Mouse (Mus musculus): Measurements from ENCODE around the gene Gas2l2. TPM values are rescaled to one million over a fixed set of nuclear protein-coding genes. Genes with fewer than 3 reads are reported as not detected.

Gene Gas2l2
- polyA plus RNA-seq, 1 experiment from 2014 or later = 0.37 TPM

DNA sequence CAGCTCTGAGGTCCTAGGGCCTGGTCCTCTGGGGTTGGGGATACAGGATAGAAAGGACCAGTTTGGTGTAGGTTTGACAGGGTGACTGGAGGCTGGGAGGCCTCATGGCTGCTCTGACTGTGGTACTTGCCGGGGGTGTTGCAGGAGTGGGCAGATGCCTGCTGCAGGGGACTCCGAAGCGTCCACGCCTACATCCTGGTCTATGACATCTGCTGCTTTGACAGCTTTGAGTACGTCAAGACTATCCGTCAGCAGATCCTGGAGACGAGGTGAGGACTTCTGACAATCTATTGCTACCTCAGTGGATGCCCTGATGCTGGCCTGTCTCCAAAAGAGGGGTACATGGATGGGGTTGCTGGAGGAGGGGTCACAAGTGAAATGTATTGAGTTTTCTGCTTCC, 11.5 kb downstream of the Gas2l2 start:
- Histone ChIP-seq H3K4me3 (replicated peaks) (no peak overlapping the region), H3K27ac (replicated peaks) (no peak overlapping the region), H3K36me3 (no peaks in the 10 kb centered on the region), H3K9me3 (replicated peaks) (no peaks in the 10 kb centered on the region), H3K4me1 (peaks cover 25% of the 10 kb centered on the region), H3K27me3 (replicated peaks) (peaks cover 35% of the 10 kb centered on the region), H3K9ac (replicated peaks) (no peak overlapping the region), H3K4me2 (no peak overlapping the region)
- 83% methylated on average over 7 of the region's 7 CpGs for WGBS
- ATAC-seq (ENCODE audit: low FRiP score) = no peak

DNA sequence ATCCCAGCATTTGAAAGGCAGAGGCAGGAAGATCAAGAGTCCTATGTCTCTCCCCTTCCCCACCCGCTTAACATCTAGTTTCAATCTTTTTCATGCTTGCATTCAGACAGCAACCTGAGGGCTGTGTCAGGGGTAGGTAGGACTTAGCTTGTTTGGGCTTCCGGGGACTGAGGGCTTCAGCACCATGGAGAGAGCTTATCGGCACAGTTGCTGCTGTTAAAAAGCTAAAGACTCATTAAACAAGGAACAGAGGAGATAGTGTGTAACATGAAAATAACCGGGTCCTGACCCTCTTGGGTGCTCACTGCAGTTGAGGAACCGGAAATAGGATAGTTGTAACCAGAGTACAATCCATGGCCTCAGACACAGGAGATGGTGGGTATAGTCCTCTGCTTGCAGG, 12.2 kb downstream of the Gas2l2 start:
- 21% methylated on average over 5 of the region's 5 CpGs for WGBS
- no peak overlapping the region for H3K4me2 ChIP-seq
- no peak overlapping the region for H3K27ac ChIP-seq (replicated peaks)
- peaks cover 32% of the 10 kb centered on the region for H3K27me3 ChIP-seq (replicated peaks)
- H3K4me1 ChIP-seq = peaks cover 25% of the 10 kb centered on the region
- H3K9ac ChIP-seq (replicated peaks) = no peak overlapping the region
- H3K9me3 ChIP-seq (replicated peaks) = no peaks in the 10 kb centered on the region
- no peak overlapping the region for H3K4me3 ChIP-seq (replicated peaks)
- no peak for ATAC-seq (ENCODE audit: low FRiP score)
- H3K36me3 ChIP-seq = no peaks in the 10 kb centered on the region

DNA sequence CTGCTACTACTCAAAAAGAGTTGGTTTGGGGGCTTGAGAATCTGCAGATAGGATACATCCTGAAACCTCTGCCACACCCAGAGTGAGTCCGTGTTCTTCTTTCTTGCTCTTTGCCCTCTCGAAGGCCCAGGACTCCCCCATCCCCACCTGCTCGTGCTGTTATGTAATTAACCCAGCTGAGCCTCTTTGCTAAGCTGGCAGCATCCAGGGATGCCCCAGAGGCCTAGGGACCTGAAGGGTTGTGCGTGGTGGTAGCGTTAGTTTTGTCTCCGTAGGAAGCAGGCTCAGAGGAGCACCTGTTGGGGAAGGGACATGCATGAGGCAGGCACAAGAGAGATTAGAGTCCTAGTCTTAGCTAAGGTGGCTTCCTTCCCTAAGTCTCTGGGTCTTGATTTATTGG, 18.7 kb downstream of the Gas2l2 start:
- no peak overlapping the region for H3K27ac ChIP-seq (replicated peaks)
- no peak for ATAC-seq (ENCODE audit: low FRiP score)
- H3K36me3 ChIP-seq = no peaks in the 10 kb centered on the region
- 22% methylated on average over 6 of the region's 6 CpGs for WGBS
- H3K4me3 ChIP-seq (replicated peaks) = peak overlapping the region; percentile 88
- H3K9ac ChIP-seq (replicated peaks) = peak overlapping the region; percentile 95
- no peaks in the 10 kb centered on the region for H3K27me3 ChIP-seq (replicated peaks)
- peaks cover 26% of the 10 kb centered on the region for H3K4me1 ChIP-seq
- peak overlapping the region; percentile 92 for H3K4me2 ChIP-seq
- H3K9me3 ChIP-seq (replicated peaks) = no peaks in the 10 kb centered on the region

DNA sequence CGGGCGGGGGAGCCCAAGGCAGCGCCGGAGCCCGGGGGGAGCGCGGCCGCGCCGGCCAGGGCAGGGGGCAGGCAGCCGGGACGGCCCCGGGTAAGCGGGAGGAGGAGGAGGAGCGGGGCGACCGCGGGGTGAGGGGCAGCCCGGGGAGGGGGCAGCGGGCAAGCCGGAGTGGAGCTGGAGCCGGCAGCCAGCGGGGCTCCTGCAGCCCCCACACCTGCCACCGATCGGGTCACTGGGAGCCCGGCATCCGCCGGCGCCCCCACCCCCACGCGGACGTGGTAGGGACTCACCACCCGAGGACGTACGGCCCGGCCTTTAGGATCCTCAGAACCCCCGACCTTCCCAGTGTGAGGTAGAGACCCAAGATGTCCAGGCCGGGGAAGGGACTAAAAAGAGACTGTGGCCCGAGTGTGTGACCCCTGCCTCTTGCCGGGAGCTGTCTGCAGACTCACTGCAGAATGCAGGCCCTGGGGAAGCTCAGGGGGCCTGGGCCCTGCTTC, 19.4 kb downstream of the Gas2l2 start:
- peak; percentile 54 for ATAC-seq (ENCODE audit: low FRiP score)
- peak overlapping the region; percentile 76 for H3K27ac ChIP-seq (replicated peaks)
- 2% methylated on average over 29 of the region's 40 CpGs for WGBS
- H3K9ac ChIP-seq (replicated peaks) = peak overlapping the region; percentile 95
- H3K36me3 ChIP-seq = no peaks in the 10 kb centered on the region
- H3K4me2 ChIP-seq = peak overlapping the region; percentile 92
- peaks cover 26% of the 10 kb centered on the region for H3K4me1 ChIP-seq
- no peaks in the 10 kb centered on the region for H3K9me3 ChIP-seq (replicated peaks)
- no peaks in the 10 kb centered on the region for H3K27me3 ChIP-seq (replicated peaks)
- peak overlapping the region; percentile 88 for H3K4me3 ChIP-seq (replicated peaks)

DNA sequence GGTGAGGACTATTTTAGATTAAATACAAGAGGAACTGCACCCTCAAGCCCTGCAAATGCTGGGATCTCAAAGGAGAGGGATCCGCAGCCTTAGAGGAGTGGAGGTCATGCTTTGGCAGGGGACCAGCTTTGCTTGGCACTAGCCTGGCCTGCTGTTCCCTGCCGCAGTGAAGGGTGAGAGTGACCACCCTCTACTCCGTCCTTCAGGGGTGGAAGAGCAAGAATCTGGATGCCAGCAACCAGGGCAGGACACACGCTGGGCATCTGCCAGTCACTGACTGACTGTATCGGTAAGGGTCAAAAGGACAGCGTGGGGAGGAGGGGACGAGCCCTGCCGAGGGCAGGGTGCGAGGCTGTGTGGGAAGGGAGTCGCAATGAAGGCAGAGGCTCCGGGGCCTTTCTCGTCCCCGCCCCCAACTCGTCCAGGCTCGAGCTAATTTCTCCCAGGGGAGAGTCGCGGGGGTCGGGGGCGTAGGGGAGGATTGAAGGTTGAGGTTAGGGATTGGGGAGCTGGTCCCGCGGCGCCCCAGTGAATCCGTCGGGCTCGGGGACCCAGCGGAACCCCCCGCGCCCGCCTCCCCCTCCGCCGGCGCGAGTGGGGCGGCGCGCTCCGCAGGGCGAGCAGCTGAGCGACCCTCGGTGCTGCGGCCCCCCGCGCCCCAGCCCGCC, 20.0 kb downstream of the Gas2l2 start, which contains the start of gene Rasl10b:
Rasl10b (plus strand) TSS at position 51 of the 668 bp plus-strand sequence.
- peak; percentile 89 for ATAC-seq (ENCODE audit: low FRiP score)
- Histone ChIP-seq H3K4me1 (peaks cover 26% of the 10 kb centered on the region), H3K9ac (replicated peaks) (peak within 1 kb of the TSS; percentile 95), H3K27ac (replicated peaks) (peak within 1 kb of the TSS; percentile 76), H3K9me3 (replicated peaks) (no peaks in the 10 kb centered on the region), H3K27me3 (replicated peaks) (no peaks in the 10 kb centered on the region), H3K4me2 (peak within 1 kb of the TSS; percentile 92), H3K4me3 (replicated peaks) (peak within 1 kb of the TSS; percentile 88), H3K36me3 (peaks cover 3% of the 10 kb centered on the region; the same call in 1 of the 2 replicates)
- WGBS = under 1% methylated on average over 13 of the region's 44 CpGs

DNA sequence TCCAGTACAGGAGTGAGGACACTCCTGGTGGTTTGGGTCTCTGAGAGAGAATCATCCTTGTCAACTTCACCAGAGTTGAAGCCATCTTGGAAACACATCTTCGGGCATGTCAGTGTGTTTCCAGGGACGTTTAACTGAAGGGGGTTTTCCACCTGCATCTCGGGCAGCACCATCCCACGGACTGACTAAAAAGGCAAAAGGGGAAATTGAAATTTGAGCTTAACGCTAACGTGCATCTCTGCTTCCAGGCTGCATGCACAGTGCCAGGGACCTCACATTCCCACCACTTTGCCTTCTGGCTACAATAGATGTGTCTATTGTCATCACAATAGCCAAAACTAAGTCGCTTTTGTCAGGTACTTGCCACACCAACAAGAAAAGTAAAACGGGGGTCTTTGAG, 21.0 kb downstream of the Gas2l2 start:
- 49% methylated on average over 8 of the region's 8 CpGs for WGBS
- no peaks in the 10 kb centered on the region for H3K9me3 ChIP-seq (replicated peaks)

DNA sequence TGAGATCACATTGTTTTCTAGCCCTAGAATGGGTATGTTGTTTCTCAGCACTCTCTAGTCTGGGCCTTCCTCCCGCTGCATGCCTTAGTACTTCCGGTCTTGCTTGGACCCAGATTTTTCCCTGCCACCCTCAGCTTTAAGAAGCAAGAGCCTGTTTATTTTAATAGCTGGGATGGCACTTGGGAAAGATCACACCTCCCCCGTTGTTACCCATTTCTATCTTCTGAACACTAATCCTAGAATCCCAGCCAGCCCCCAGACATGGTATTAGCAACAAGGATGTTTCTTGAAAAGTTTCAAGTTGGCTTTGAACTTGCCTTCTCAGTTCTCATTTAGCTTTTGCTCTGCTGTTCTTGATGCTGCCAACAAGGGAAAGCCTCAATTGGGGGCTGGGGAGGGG, 22.9 kb downstream of the Gas2l2 start:
- Histone ChIP-seq H3K4me2 (no peak overlapping the region), H3K36me3 (peaks cover 18% of the 10 kb centered on the region), H3K4me3 (replicated peaks) (no peak overlapping the region), H3K27ac (replicated peaks) (no peak overlapping the region), H3K27me3 (replicated peaks) (no peaks in the 10 kb centered on the region), H3K9ac (replicated peaks) (no peak overlapping the region), H3K4me1 (peaks cover 20% of the 10 kb centered on the region), H3K9me3 (replicated peaks) (no peaks in the 10 kb centered on the region)
- 84% methylated on average over 3 of the region's 3 CpGs for WGBS
- no peak for ATAC-seq (ENCODE audit: low FRiP score)

More for the DNA sequence above, 21.0 kb downstream of the Gas2l2 start:
- Histone ChIP-seq H3K36me3 (peaks cover 11% of the 10 kb centered on the region), H3K27ac (replicated peaks) (no peak overlapping the region), H3K4me1 (peaks cover 26% of the 10 kb centered on the region), H3K9ac (replicated peaks) (no peak overlapping the region), H3K27me3 (replicated peaks) (no peaks in the 10 kb centered on the region), H3K4me2 (no peak overlapping the region), H3K4me3 (replicated peaks) (no peak overlapping the region)
- no peak for ATAC-seq (ENCODE audit: low FRiP score)

DNA sequence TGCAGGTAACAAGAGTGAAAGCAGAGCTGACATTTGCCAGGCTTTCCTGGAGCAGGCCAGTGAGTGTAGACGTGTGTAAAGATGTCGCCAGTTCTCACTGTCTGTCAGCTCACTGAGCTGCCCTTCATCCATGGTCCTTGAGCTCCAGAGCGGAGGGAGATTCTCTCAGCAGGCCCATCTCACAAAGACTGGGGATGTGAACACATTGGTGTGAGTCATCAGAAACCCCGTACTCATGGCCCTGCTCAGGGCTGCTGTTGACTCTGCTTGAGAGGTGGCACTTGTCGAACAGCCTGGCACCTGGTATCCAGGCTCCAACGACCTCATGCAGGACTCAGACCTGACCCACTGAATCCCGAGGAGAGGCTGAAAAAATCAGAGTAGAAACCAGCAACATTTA, 25.5 kb downstream of the Gas2l2 start:
- H3K4me1 ChIP-seq = no peaks in the 10 kb centered on the region
- WGBS = 91% methylated on average over 7 of the region's 7 CpGs
- H3K9ac ChIP-seq (replicated peaks) = no peak overlapping the region
- peaks cover 27% of the 10 kb centered on the region for H3K36me3 ChIP-seq
- no peaks in the 10 kb centered on the region for H3K27me3 ChIP-seq (replicated peaks)
- no peaks in the 10 kb centered on the region for H3K9me3 ChIP-seq (replicated peaks)
- H3K4me2 ChIP-seq = no peak overlapping the region
- no peak for ATAC-seq (ENCODE audit: low FRiP score)
- no peak overlapping the region for H3K27ac ChIP-seq (replicated peaks)
- no peak overlapping the region for H3K4me3 ChIP-seq (replicated peaks)

DNA sequence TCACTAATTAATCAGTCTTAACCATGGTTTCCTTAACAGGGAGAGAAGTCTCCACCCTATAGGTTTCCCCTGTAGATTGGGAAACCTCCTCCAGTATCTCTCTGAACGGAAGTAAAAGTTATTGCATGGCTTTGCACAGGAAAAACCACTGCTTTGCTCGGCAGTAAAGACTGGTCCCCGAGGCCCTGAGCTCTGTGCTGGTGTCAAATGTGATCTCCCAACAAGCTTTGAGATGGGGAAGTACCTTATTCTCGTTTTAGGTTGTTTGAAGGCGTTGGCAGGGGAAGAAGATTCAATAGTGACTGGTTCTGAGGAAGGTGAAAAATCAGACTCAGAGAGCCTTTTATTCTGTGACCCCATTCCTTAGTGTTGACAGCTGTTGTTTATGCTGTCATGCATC, 30.5 kb downstream of the Gas2l2 start:
- Histone ChIP-seq H3K9me3 (replicated peaks) (no peaks in the 10 kb centered on the region), H3K4me1 (0 out of 2 replicates have a peak, but pooled peaks cover 2% of the 10 kb centered on the region), H3K4me3 (replicated peaks) (no peak overlapping the region), H3K4me2 (no peak overlapping the region), H3K27me3 (replicated peaks) (no peaks in the 10 kb centered on the region), H3K27ac (replicated peaks) (no peak overlapping the region), H3K36me3 (peaks cover 34% of the 10 kb centered on the region), H3K9ac (replicated peaks) (no peak overlapping the region)
- WGBS = 81% methylated on average over 5 of the region's 5 CpGs
- no peak for ATAC-seq (ENCODE audit: low FRiP score)

DNA sequence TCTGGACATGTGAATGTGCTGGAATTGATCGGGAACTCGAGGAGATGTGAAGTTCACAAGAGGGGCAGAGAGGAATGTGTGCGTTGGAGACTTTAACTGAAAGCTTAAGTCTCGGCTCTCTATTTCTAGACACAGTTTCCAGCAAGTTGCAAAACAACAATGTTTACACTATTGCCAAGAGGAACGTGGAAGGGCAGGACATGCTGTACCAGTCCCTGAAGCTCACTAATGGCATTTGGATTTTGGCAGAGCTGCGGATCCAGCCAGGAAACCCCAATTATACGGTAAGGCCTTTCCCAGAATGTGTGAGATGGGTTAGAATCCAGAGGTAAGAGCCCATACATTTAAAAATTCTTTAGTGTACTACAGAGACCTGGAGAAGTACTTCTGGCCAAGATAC, 31.6 kb downstream of the Gas2l2 start:
- no peak overlapping the region for H3K27ac ChIP-seq (replicated peaks)
- no peak overlapping the region for H3K4me3 ChIP-seq (replicated peaks)
- no peak overlapping the region for H3K4me2 ChIP-seq
- no peaks in the 10 kb centered on the region for H3K27me3 ChIP-seq (replicated peaks)
- WGBS = 92% methylated on average over 7 of the region's 7 CpGs
- no peak for ATAC-seq (ENCODE audit: low FRiP score)
- no peaks in the 10 kb centered on the region for H3K9me3 ChIP-seq (replicated peaks)
- 0 out of 2 replicates have a peak, but pooled peaks cover 2% of the 10 kb centered on the region for H3K4me1 ChIP-seq
- H3K36me3 ChIP-seq = peaks cover 36% of the 10 kb centered on the region
- H3K9ac ChIP-seq (replicated peaks) = no peak overlapping the region

DNA sequence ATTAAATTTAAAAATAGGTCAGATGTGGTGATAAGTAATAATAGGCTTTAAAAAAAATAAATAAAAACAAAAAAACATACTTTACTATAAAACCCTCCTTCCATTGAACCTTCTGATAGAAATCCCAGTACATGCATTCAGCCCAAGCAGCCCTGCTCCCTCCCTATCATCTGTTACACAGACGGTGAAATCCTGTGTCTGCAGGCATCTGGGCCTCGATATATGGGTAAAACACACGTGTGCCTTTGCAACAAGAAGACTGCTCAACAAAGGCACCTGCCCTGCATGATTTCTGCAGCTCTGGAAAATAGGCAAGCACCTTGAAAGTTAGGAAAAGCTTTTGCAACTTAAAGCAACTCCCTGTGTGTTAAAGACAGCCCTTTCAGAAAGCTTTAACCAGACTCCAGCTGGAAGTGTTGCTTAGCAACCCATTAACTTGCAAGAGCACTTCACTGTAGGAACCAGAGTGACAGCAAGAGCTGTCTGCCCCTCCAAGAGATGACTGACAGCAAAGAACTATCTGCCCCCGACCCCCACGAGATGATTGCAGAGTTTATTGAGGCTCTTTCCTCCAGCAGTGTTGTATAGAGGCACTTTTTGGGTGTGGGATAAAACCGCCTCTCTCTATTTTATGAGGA, 34.3 kb downstream of the Gas2l2 start:
- 25% methylated on average over 6 of the region's 6 CpGs for WGBS
- H3K4me3 ChIP-seq (replicated peaks) = no peak overlapping the region
- H3K4me1 ChIP-seq = 0 out of 2 replicates have a peak, but pooled peaks cover 2% of the 10 kb centered on the region
- no peaks in the 10 kb centered on the region for H3K9me3 ChIP-seq (replicated peaks)
- H3K9ac ChIP-seq (replicated peaks) = no peak overlapping the region
- no peak for ATAC-seq (ENCODE audit: low FRiP score)
- H3K27me3 ChIP-seq (replicated peaks) = no peaks in the 10 kb centered on the region
- H3K36me3 ChIP-seq = peaks cover 54% of the 10 kb centered on the region
- H3K4me2 ChIP-seq = no peak overlapping the region
- no peak overlapping the region for H3K27ac ChIP-seq (replicated peaks)

DNA sequence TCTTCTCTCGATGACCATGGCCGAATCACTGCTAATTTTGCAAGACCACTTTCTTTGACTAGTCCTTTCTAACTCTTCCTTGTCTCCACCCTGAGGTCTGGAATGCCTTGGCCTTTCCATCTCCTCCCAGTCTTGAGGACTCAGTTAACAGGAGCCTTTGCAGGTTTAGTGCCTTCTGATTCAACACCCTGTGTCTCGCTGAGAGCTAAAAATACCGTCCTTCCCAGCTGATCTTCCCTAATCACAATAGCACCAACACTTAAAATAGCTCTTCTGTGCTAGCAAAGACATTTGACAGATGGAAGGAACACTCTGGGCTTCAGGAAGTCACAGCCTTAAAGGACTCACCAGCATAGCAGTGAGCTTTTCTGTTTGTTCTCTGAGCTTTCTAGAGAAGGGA, 36.2 kb downstream of the Gas2l2 start:
- 90% methylated on average over 4 of the region's 4 CpGs for WGBS
- H3K4me2 ChIP-seq = no peak overlapping the region
- no peak overlapping the region for H3K27ac ChIP-seq (replicated peaks)
- ATAC-seq (ENCODE audit: low FRiP score) = no peak
- H3K36me3 ChIP-seq = peaks cover 47% of the 10 kb centered on the region
- no peaks in the 10 kb centered on the region for H3K27me3 ChIP-seq (replicated peaks)
- no peak overlapping the region for H3K4me3 ChIP-seq (replicated peaks)
- H3K4me1 ChIP-seq = 0 out of 2 replicates have a peak, but pooled peaks cover 2% of the 10 kb centered on the region
- H3K9ac ChIP-seq (replicated peaks) = no peak overlapping the region
- H3K9me3 ChIP-seq (replicated peaks) = no peaks in the 10 kb centered on the region

All from neural tube, embryonic 15.5 days (tissue).